Mouse (Mus musculus) intestine, embryonic 15.5 days (tissue): Measurements from ENCODE around the gene Gal. TPM values are rescaled to one million over a fixed set of nuclear protein-coding genes. Genes with fewer than 3 reads are reported as not detected.

Experiments used
- ATAC-seq: fragments of 200-750 bp; cut with Nextera tagmentation; 2 replicates; pipeline ENCODE4 v1.8.0; 2017; ENCODE audit warnings: moderate TSS enrichment, moderate library complexity
- H3K27ac ChIP-seq: fragments of 300-500 bp; sonication (generic); 2 replicates; pipeline ENCODE4 v1.5.1; 2015; ENCODE audit warnings: mild to moderate bottlenecking, inconsistent platforms
- H3K27me3 ChIP-seq: fragments of 300-500 bp; sonication (generic); replicated peaks from 2 replicates; pipeline ENCODE4 v1.6.1; 2015; ENCODE audit warnings: inconsistent platforms
- H3K36me3 ChIP-seq: fragments of 300-500 bp; sonication (generic); 2 replicates; pipeline ENCODE4 v1.6.1; 2015; ENCODE audit warnings: inconsistent platforms
- H3K4me1 ChIP-seq: fragments of 300-500 bp; sonication (generic); replicated peaks from 2 replicates; pipeline ENCODE4 v1.6.1; 2015; ENCODE audit warnings: inconsistent platforms
- H3K4me2 ChIP-seq: fragments of 300-500 bp; sonication (generic); replicated peaks from 2 replicates; pipeline ENCODE4 v1.6.1; 2015; ENCODE audit warnings: mild to moderate bottlenecking, inconsistent platforms
- H3K4me3 ChIP-seq: fragments of 300-500 bp; sonication (generic); replicated peaks from 2 replicates; pipeline ENCODE4 v1.5.1; 2015; ENCODE audit warnings: inconsistent platforms
- H3K9ac ChIP-seq: fragments of 300-500 bp; sonication (generic); 2 replicates; pipeline ENCODE4 v1.6.1; 2015; ENCODE audit warnings: inconsistent platforms
- H3K9me3 ChIP-seq: fragments of 300-500 bp; sonication (generic); 2 replicates; pipeline ENCODE4 v1.6.1; 2016; ENCODE audit warnings: inconsistent platforms
- WGBS: fragments of 180-500 bp; shearing (Covaris S2); methylation state at CpG from one replicate; pipeline ENCODE4 v1.1.7; 2015; 5-methylcytosine and 5-hydroxymethylcytosine counted together
- polyA plus RNA-seq: library from polyadenylated mRNA; unstranded; fragments of >200 nt; fragmentation: Nextera tagmentation; extraction: Ambion mirVana; gene quantifications from 2 replicates; pipeline ENCODE4 v1.2.1, GENCODE M21; 2015

The Gal gene
- polyA plus RNA-seq, 1 experiment from 2014 or later: 15.6 TPM

GRCm38 (mm10) chr19:3435824-3436223 is 21.5 kb upstream of the Gal start:
- Histone ChIP-seq H3K27me3 (no peaks in the 10 kb centered on the region; the same call in 1 of the 2 replicates), H3K9me3 (no peaks in the 10 kb centered on the region), H3K4me3 (no peak overlapping the region), H3K36me3 (no peaks in the 10 kb centered on the region), H3K27ac (no peak overlapping the region), H3K4me2 (no peak overlapping the region), H3K4me1 (no peaks in the 10 kb centered on the region), H3K9ac (no peak overlapping the region)
- 68% methylated on average over 3 of the region's 3 CpGs for WGBS
- no peak for ATAC-seq

GRCm38 (mm10) chr19:3434641-3435040 is 20.3 kb upstream of the Gal start:
- Histone ChIP-seq H3K4me2 (no peak overlapping the region), H3K9ac (no peak overlapping the region), H3K9me3 (no peaks in the 10 kb centered on the region), H3K4me3 (no peak overlapping the region), H3K27me3 (no peaks in the 10 kb centered on the region; the same call in 1 of the 2 replicates), H3K27ac (no peak overlapping the region), H3K36me3 (no peaks in the 10 kb centered on the region), H3K4me1 (no peaks in the 10 kb centered on the region)
- no peak for ATAC-seq
- WGBS: 49% methylated on average over 4 of the region's 4 CpGs

GRCm38 (mm10) chr19:3434124-3434523 is 19.8 kb upstream of the Gal start:
- no peak overlapping the region for H3K4me3 ChIP-seq
- H3K4me2 ChIP-seq: no peak overlapping the region
- no peaks in the 10 kb centered on the region for H3K36me3 ChIP-seq
- H3K4me1 ChIP-seq: no peaks in the 10 kb centered on the region
- H3K27ac ChIP-seq: no peak overlapping the region
- no peaks in the 10 kb centered on the region; the same call in 1 of the 2 replicates for H3K27me3 ChIP-seq
- H3K9me3 ChIP-seq: no peaks in the 10 kb centered on the region
- 46% methylated on average over 4 of the region's 4 CpGs for WGBS
- ATAC-seq: no peak
- no peak overlapping the region for H3K9ac ChIP-seq

- no peaks in the 10 kb centered on the region for H3K4me1 ChIP-seq
- H3K4me2 ChIP-seq: no peak overlapping the region
- WGBS: 91% methylated on average over 1 of the region's 2 CpGs
- no peaks in the 10 kb centered on the region for H3K27me3 ChIP-seq
- H3K4me3 ChIP-seq: no peak overlapping the region
- no peak for ATAC-seq
- no peak overlapping the region for H3K27ac ChIP-seq
- no peak overlapping the region for H3K9ac ChIP-seq
- no peaks in the 10 kb centered on the region for H3K9me3 ChIP-seq
- H3K36me3 ChIP-seq: no peaks in the 10 kb centered on the region
Observed at GRCm38 (mm10) chr19:3431969-3432368, 17.6 kb upstream of the Gal start.

- H3K4me3 ChIP-seq: no peak overlapping the region
- H3K4me2 ChIP-seq: no peak overlapping the region
- no peak overlapping the region for H3K9ac ChIP-seq
- no peaks in the 10 kb centered on the region for H3K27me3 ChIP-seq
- ATAC-seq: no peak
- no peaks in the 10 kb centered on the region for H3K9me3 ChIP-seq
- H3K27ac ChIP-seq: no peak overlapping the region
- WGBS: 67% methylated on average over 7 of the region's 7 CpGs
- no peaks in the 10 kb centered on the region for H3K4me1 ChIP-seq
- H3K36me3 ChIP-seq: no peaks in the 10 kb centered on the region
Observed at GRCm38 (mm10) chr19:3431066-3431465, 16.7 kb upstream of the Gal start.

- Histone ChIP-seq H3K36me3 (no peaks in the 10 kb centered on the region), H3K4me2 (no peak overlapping the region), H3K27me3 (no peaks in the 10 kb centered on the region), H3K27ac (no peak overlapping the region), H3K9me3 (no peaks in the 10 kb centered on the region), H3K4me3 (no peak overlapping the region), H3K9ac (no peak overlapping the region), H3K4me1 (no peaks in the 10 kb centered on the region)
- 50% methylated on average over 7 of the region's 7 CpGs for WGBS
- no peak for ATAC-seq
Observed at GRCm38 (mm10) chr19:3429156-3429816, 14.9 kb upstream of the Gal start.

- no peak for ATAC-seq
- 78% methylated on average over 15 of the region's 15 CpGs for WGBS
- Histone ChIP-seq H3K4me3 (no peak overlapping the region), H3K4me1 (0 out of 2 replicates have a peak, but pooled peaks cover 2% of the 10 kb centered on the region), H3K4me2 (no peak overlapping the region), H3K36me3 (no peaks in the 10 kb centered on the region), H3K9ac (no peak overlapping the region), H3K27ac (no peak overlapping the region), H3K27me3 (no peaks in the 10 kb centered on the region), H3K9me3 (no peaks in the 10 kb centered on the region)
Observed at GRCm38 (mm10) chr19:3428057-3428830, 13.9 kb upstream of the Gal start.

GRCm38 (mm10) chr19:3424214-3424613 is 9.9 kb upstream of the Gal start:
- peak; percentile 89 for ATAC-seq
- H3K4me1 ChIP-seq: 0 out of 2 replicates have a peak, but pooled peaks cover 2% of the 10 kb centered on the region
- no peak overlapping the region for H3K27ac ChIP-seq
- WGBS: 69% methylated on average over 2 of the region's 2 CpGs
- no peak overlapping the region for H3K4me3 ChIP-seq
- H3K9me3 ChIP-seq: no peaks in the 10 kb centered on the region
- no peak overlapping the region for H3K4me2 ChIP-seq
- no peak overlapping the region for H3K9ac ChIP-seq
- H3K27me3 ChIP-seq: no peaks in the 10 kb centered on the region
- H3K36me3 ChIP-seq: no peaks in the 10 kb centered on the region

GRCm38 (mm10) chr19:3422981-3423380 is 8.6 kb upstream of the Gal start:
- no peaks in the 10 kb centered on the region for H3K9me3 ChIP-seq
- 0 out of 2 replicates have a peak, but pooled peaks cover 2% of the 10 kb centered on the region for H3K4me1 ChIP-seq
- WGBS: 54% methylated on average over 4 of the region's 4 CpGs
- no peaks in the 10 kb centered on the region for H3K36me3 ChIP-seq
- no peak overlapping the region for H3K4me3 ChIP-seq
- ATAC-seq: no peak
- H3K27me3 ChIP-seq: no peaks in the 10 kb centered on the region
- H3K4me2 ChIP-seq: no peak overlapping the region
- no peak overlapping the region for H3K9ac ChIP-seq
- H3K27ac ChIP-seq: no peak overlapping the region

GRCm38 (mm10) chr19:3422488-3422887 is 8.1 kb upstream of the Gal start:
- Histone ChIP-seq H3K4me2 (no peak overlapping the region), H3K36me3 (no peaks in the 10 kb centered on the region), H3K9ac (no peak overlapping the region), H3K4me3 (no peak overlapping the region), H3K4me1 (0 out of 2 replicates have a peak, but pooled peaks cover 2% of the 10 kb centered on the region), H3K9me3 (no peaks in the 10 kb centered on the region), H3K27me3 (no peaks in the 10 kb centered on the region), H3K27ac (no peak overlapping the region)
- 72% methylated on average over 6 of the region's 6 CpGs for WGBS
- no peak for ATAC-seq

- WGBS: 45% methylated on average over 5 of the region's 5 CpGs
Observed at GRCm38 (mm10) chr19:3419251-3419650, 4.9 kb upstream of the Gal start.

GRCm38 (mm10) chr19:3405531-3406281 is 8.6 kb downstream of the Gal start:
- no peak for ATAC-seq
- H3K4me1 ChIP-seq: no peaks in the 10 kb centered on the region
- H3K27ac ChIP-seq: no peak overlapping the region
- H3K27me3 ChIP-seq: no peaks in the 10 kb centered on the region
- no peaks in the 10 kb centered on the region for H3K36me3 ChIP-seq
- no peak overlapping the region for H3K4me2 ChIP-seq
- 44% methylated on average over 1 of the region's 1 CpGs for WGBS
- no peaks in the 10 kb centered on the region for H3K9me3 ChIP-seq
- no peak overlapping the region for H3K4me3 ChIP-seq
- no peak overlapping the region for H3K9ac ChIP-seq

More at GRCm38 (mm10) chr19:3419251-3419650, 4.9 kb upstream of the Gal start:
- peaks cover 4% of the 10 kb centered on the region; the same call in 1 of the 2 replicates for H3K4me1 ChIP-seq
- no peak overlapping the region for H3K9ac ChIP-seq
- ATAC-seq: peak; percentile 57
- no peaks in the 10 kb centered on the region for H3K9me3 ChIP-seq
- peaks cover 13% of the 10 kb centered on the region for H3K27me3 ChIP-seq
- H3K4me2 ChIP-seq: no peak overlapping the region
- H3K27ac ChIP-seq: no peak overlapping the region
- no peaks in the 10 kb centered on the region for H3K36me3 ChIP-seq
- H3K4me3 ChIP-seq: no peak overlapping the region
